Mouse (Mus musculus) G1E (cell line): ENCODE measurements around the gene Unc93a.
"Not testable (repeated sequence)": the region's sequence is repeated elsewhere in the genome, so short reads cannot be mapped to it uniquely, and the experiment has no call there.

ENCODE experiments used
- CTCF ChIP-seq: IDR thresholded peaks from 2 replicates; pipeline ENCODE4 v1.5.1; 2012; ENCODE audit warnings: low read depth, low read length, inconsistent platforms, mixed read lengths
- GATA1 ChIP-seq: IDR thresholded peaks from 2 replicates; pipeline ENCODE4 v1.6.1; 2012; ENCODE audit warnings: borderline replicate concordance, low read length, inconsistent platforms, mixed read lengths
- POLR2AphosphoS5 ChIP-seq: IDR thresholded peaks from 2 replicates; pipeline ENCODE4 v1.6.1; 2012; ENCODE audit warnings: low read depth, low read length, inconsistent platforms; ENCODE audit not compliant: insufficient replicate concordance
- TAL1 ChIP-seq: conservative IDR thresholded peaks from 2 replicates; pipeline ENCODE4 v1.6.1; 2012; ENCODE audit warnings: low read depth, low read length, inconsistent platforms, mixed read lengths

DNA sequence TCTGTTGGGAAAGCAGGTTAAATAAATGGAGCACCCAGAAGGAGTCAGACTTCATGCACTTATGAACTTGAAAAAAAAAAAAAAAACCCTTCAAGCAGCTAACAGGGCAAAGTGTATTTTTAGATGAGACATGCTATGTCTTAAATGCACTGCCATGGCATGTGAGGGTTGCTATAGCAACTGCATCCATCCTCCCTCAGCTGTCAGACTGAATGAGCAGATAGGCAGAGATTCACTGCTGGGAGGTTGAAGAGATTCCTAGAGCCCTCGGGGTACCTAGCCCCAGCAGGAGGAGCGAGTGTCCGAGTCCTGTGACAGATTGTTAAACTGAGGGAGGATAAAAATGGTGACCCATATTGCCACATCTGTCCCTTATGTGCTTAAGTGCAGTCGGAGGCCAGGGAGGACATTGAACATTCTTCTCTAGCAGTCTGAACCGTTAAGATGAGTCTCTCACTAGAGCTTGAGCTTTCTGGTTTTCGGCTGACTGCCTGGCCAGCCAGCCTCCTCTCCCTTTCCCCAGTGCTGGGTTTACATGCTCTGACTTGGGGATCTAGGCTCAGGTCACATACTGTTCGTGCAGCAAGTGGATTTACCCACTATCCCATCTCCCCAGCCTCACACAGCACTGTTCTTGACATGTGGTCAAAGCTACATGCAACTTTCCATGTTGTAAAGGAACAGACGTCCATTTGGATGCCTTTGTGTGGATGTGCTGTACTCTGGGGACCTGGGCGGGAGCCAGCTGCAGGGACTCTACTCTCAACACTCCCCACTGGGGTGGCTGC lies 18.9 kb downstream of the Unc93a start:
- not testable (repeated sequence) for TF ChIP-seq CTCF, GATA1, POLR2AphosphoS5, TAL1
